Mouse (Mus musculus) layer of hippocampus, postnatal 25 days (tissue): ENCODE data around the gene Thyn1. TPM values are rescaled to one million over a fixed set of nuclear protein-coding genes. Genes with fewer than 3 reads are reported as not detected.

ENCODE experiments used
- DNase-seq, 2 experiments: peaks; one replicate each; pipeline ENCODE4 v3.0.0; 2022; ENCODE audit warnings: mixed read lengths in 2 of 2, low spot score in 1 of 2; ENCODE audit errors: extremely low spot score in 1 of 2
- total RNA-seq, 2 experiments: library from RNA; stranded (reverse); gene quantifications; 2 replicates each; pipeline ENCODE4 v1.2.3; 2021

Thyn1 gene
- total RNA-seq, 2 experiments from 2014 or later: 94.3 to 98.7 TPM

DNA sequence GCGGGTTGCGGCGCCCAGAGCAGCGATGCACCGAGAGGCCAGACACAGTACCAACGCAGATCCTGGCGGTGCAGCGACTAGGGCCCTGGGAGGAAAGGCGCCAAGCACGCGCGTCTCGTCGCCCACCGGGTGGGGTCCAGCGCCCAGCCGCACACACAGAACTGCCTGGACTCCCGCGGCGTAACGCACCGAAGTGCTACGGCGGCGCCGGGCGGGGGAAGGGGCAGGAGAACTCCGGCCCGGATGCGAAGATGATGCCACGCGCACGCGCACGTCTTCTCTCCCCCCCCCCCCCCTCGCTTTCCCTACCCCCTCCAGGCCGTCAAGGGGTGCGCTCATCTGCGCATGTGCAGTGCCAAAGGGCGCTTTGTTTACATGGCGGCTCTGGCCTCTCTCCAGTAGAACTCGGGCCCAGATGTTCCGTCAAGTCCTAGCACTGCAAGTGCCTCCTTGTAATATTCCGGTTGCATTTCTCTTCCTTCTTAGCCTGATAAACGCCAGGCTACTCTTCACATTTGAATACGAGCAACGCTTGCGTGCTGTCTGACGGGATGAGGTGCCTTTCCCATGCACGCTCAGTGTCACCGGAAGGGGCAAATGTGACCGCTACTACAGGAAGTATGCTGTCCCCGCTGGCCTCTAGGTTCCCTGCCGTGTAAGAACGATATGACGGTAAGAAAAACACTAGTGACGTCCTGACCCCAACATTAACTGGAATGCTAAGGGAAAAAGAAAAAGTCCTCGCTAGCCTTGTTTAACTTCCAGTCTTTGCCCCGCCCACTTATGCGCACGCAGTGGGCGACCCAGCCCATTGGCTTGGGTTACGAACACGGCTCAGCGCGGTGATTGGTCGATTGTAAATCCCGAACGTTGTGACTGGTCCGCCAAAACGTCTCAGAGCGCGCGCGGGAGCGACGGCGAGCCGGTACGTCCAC is 30.6 kb downstream of the Thyn1 start, which contains the start of the genes Vps26b and Ncapd3:
Vps26b (minus strand) TSS at position 238 of the 935 bp plus-strand sequence.
Ncapd3 (plus strand) TSS at position 348 of the 935 bp plus-strand sequence.
- peak; percentile 85 to 93 for DNase-seq

DNA sequence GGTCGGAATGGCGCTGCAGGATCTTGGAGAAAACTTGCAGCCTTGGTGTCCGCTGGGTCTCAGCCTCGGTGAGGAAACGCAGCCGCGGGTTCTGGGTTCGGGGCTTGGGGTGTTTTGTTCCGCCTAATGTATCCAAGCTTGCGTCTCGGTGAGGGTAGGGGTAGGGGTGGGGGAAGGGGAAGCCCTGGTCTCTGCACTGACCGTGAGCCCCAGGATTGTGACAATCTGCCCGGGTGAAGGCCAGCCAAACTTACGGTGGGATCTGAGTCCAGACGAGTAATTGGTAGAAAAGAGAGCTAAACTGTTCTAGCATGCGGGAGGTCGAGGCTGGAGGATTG is 31.2 kb downstream of the Thyn1 start:
- no peak for DNase-seq

DNA sequence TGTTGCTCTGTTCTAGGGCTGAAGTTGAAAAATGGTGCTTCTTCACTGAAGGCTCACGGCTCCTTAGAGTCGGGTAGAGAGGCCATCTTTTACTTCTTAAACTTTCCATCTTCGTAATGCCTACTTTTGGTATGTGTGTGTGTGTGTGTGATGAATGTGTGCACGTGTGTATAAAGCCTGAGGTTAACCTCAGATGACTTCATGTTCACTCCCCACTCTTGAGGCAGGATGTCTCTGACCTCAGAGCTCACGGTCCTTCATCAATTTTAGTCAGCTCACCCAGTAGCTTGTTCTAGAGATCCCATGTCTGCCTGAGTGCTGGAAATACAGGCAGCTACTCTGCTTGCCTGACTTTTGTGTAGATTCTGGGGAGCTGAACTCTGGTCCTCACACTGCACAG is 44.4 kb downstream of the Thyn1 start:
- DNase-seq: no peak

GRCm38 (mm10) chr9:27049492-27049891 is 50.0 kb downstream of the Thyn1 start:
- DNase-seq: no peak

Other genes with a start within 250 kb of the Thyn1 start
- gene Glb1l2, start 193.2 kb upstream of the Thyn1 start, total RNA-seq: under 1 TPM; 0.30 to 0.38 TPM
- not detected for gene Glb1l3, start 138.8 kb upstream of the Thyn1 start, total RNA-seq
- gene Gm1110, start 76.6 kb upstream of the Thyn1 start, total RNA-seq: not detected
- gene Acad8, start 144 bp upstream of the Thyn1 start, total RNA-seq: 10 to 100 TPM; 35.0 to 36.4 TPM
- gene Vps26b, start 30.4 kb downstream of the Thyn1 start, total RNA-seq: 100 to 1,000 TPM; 111 to 114 TPM
- gene Ncapd3, start 30.5 kb downstream of the Thyn1 start, total RNA-seq: 10 to 100 TPM; 15.6 to 19.0 TPM
- 10 to 100 TPM; 43.0 to 44.2 TPM for gene Jam3, start 155.7 kb downstream of the Thyn1 start, total RNA-seq